Mouse (Mus musculus) erythroblast, embryonic 14.5 days (primary cell): ENCODE data around the gene Lrrc75a.

Source experiments
- GATA1 ChIP-seq: IDR thresholded peaks from 2 replicates; pipeline ENCODE4 v1.6.1; 2012; ENCODE audit warnings: low read length, inconsistent platforms, mixed read lengths
- TAL1 ChIP-seq: IDR thresholded peaks from 3 replicates; pipeline ENCODE4 v1.6.1; 2012; ENCODE audit warnings: low read length, inconsistent platforms, mixed read lengths

DNA sequence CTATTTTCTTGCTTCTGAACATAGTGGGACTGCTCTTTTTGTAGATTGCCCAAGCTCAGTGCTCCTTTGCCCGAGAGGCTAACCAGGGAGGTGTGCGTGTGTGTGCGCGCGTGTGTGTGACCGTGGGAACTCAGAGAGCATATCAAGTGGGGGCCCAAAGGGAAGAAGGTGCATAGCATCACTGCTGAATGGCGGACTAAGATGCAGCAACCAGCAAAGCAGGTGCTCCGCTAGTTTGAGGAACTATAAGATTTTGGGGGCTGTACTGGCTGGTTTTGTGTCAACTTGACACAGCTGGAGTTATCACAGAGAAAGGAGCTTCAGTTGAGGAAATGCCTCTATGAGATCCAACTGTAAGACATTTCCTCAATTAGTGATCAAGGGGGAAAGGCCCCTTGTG is 27.2 kb downstream of the Lrrc75a start:
- TF ChIP-seq GATA1 (no peak), TAL1 (no peak)
